ENCODE assay signal across 8 mouse cellular contexts in the genomic region with DNA sequence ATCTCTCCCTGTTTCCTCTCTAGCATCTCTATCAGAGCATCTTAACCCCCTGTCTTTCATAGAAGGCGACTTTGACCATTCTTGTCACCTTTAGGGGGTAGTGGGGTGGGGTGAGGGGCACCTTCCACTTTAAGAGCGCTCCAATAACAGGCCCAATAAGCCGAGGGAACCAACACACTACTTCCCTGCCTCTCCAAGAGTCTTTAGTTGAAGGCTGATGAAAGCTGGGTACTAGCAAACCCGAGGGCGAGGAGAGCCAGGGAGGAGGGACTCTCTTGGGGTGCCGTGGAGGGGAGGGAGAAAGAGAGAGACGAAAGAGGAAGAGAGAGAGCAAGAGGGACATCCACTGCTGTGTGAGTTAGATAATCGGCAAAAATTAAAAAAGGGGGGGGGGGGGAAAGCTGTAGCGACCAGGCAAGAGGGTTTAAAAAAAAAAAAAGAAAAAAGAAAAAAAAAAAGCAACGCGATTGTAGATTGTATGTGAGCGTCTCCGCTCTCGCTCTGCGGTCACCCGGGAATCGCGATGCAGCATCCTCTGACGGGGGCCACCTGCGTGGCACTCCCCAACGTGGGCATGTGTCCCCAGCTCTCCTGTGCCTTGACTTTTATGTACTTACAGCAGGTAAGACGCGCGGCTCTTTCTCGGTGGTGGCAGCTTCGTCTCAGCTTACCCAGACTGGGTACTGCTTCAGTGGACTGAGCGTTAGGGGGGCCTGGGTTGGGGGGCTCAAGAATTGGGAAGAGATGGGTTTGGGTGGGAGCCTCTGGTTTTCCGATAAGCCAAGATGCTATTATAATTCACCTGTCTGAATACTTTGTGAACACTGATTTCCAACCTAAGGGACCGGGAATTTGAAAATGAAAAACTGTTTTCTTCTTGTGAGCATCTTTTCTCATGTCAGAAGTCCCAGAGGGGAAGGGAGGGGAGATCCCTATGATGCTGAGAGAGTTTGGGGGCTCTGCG.
A peak's percentile ranks its signal among the peaks of the same experiment; 100 is the strongest.
DNase-seq lines count a peak whose midpoint lies in the region; ATAC-seq lines count a peak whose summit lies in the region.

No protein-coding gene starts in this region.

- intact Hi-C loops in heart, postnatal 25 days (cut with DNase I) = loop anchor here (10.0 kb wide), 1 partner anchor 195 kb away; no protein-coding TSS in a partner anchor

- H3K36me3 ChIP-seq in heart, embryonic 10.5 days = no peaks in the 10 kb centered on the region
- no peaks in the 10 kb centered on the region for H3K36me3 ChIP-seq in forebrain, embryonic 14.5 days (ENCODE audit: control insufficient read depth, insufficient read depth, low read length)
- H3K36me3 ChIP-seq in limb, embryonic 15.5 days = no peaks in the 10 kb centered on the region

- ATAC-seq in forebrain, embryonic 14.5 days = peak; percentile 65
- no peak for ATAC-seq in limb, embryonic 15.5 days (ENCODE audit: insufficient number of reproducible peaks, low FRiP score, low TSS enrichment, low read depth)
- no peak for ATAC-seq in inflammation-experienced regulatory T-cells, adult 6 months

- H3K4me2 ChIP-seq in forebrain, embryonic 14.5 days (ENCODE audit: low read length) = peak overlapping the region; percentile 54
- peak overlapping the region; percentile 43 for H3K4me2 ChIP-seq in limb, embryonic 15.5 days

- peaks cover 73% of the 10 kb centered on the region for H3K27me3 ChIP-seq in heart, embryonic 10.5 days (ENCODE audit: insufficient read depth, poor library complexity, severe bottlenecking)
- H3K27me3 ChIP-seq in forebrain, embryonic 14.5 days (replicated peaks; ENCODE audit: control insufficient read depth, insufficient read depth, low read length) = peaks cover 13% of the 10 kb centered on the region
- H3K27me3 ChIP-seq in limb, embryonic 15.5 days = peaks cover 32% of the 10 kb centered on the region

- WGBS in heart, embryonic 10.5 days = 2% methylated on average over 29 of the region's 30 CpGs
- WGBS in forebrain, embryonic 14.5 days = 2% methylated on average over 29 of the region's 30 CpGs
- 3% methylated on average over 28 of the region's 30 CpGs for WGBS in limb, embryonic 15.5 days

- no peak overlapping the region for H3K27ac ChIP-seq in heart, embryonic 10.5 days
- no peak overlapping the region for H3K27ac ChIP-seq in forebrain, embryonic 14.5 days (ENCODE audit: low read depth, low read length)
- no peak overlapping the region for H3K27ac ChIP-seq in limb, embryonic 15.5 days

- peaks cover 15% of the 10 kb centered on the region; the same call in 1 of the 2 replicates for H3K4me1 ChIP-seq in heart, embryonic 10.5 days
- peaks cover 9% of the 10 kb centered on the region for H3K4me1 ChIP-seq in forebrain, embryonic 14.5 days (ENCODE audit: control insufficient read depth, insufficient read depth, low read length)
- peaks cover 11% of the 10 kb centered on the region for H3K4me1 ChIP-seq in limb, embryonic 15.5 days

- H3K9ac ChIP-seq in forebrain, embryonic 14.5 days (ENCODE audit: low read length) = peak overlapping the region; percentile 59
- H3K9ac ChIP-seq in limb, embryonic 15.5 days = no peak overlapping the region

- DNase-seq in heart, embryonic 10.5 days (ENCODE audit: low spot score) = peak; percentile 46
- no peak for DNase-seq in heart, postnatal 25 days (ENCODE audit: low spot score)
- DNase-seq in NIH3T3 (ENCODE audit: low read depth) (peak; percentile 27), adipocyte (ENCODE audit: low spot score) (no peak)
- DNase-seq in forebrain, embryonic 14.5 days (ENCODE audit: low spot score) = peak; percentile 60
- DNase-seq in spleen, postnatal 4 days (ENCODE audit: low spot score in 2 of 2) = no peak

- H3K9me3 ChIP-seq in heart, embryonic 10.5 days = no peaks in the 10 kb centered on the region
- H3K9me3 ChIP-seq in forebrain, embryonic 14.5 days (replicated peaks; ENCODE audit: control insufficient read depth, low read length) = no peaks in the 10 kb centered on the region
- no peaks in the 10 kb centered on the region for H3K9me3 ChIP-seq in limb, embryonic 15.5 days

- peak overlapping the region; percentile 48 for H3K4me3 ChIP-seq in heart, embryonic 10.5 days
- peak overlapping the region; percentile 28 for H3K4me3 ChIP-seq in forebrain, embryonic 14.5 days (ENCODE audit: low read depth, low read length)
- H3K4me3 ChIP-seq in limb, embryonic 15.5 days = peak overlapping the region; percentile 30

Comparison
In these comparisons a context has a peak if more than half of its experiments do, and no peak if none do; other contexts are left out.
1. DNase-seq: peak in heart, embryonic 10.5 days (single experiment), NIH3T3 (single experiment) and forebrain, embryonic 14.5 days (single experiment); none in heart, postnatal 25 days (single experiment), adipocyte (single experiment) and spleen, postnatal 4 days (0 of 2).
2. Peak in every context shown above with its lines, with median percentiles within 50 percentile points of each other: H3K4me3 ChIP-seq.